ENCODE assay signal across 28 mouse cellular contexts in the genomic region with DNA sequence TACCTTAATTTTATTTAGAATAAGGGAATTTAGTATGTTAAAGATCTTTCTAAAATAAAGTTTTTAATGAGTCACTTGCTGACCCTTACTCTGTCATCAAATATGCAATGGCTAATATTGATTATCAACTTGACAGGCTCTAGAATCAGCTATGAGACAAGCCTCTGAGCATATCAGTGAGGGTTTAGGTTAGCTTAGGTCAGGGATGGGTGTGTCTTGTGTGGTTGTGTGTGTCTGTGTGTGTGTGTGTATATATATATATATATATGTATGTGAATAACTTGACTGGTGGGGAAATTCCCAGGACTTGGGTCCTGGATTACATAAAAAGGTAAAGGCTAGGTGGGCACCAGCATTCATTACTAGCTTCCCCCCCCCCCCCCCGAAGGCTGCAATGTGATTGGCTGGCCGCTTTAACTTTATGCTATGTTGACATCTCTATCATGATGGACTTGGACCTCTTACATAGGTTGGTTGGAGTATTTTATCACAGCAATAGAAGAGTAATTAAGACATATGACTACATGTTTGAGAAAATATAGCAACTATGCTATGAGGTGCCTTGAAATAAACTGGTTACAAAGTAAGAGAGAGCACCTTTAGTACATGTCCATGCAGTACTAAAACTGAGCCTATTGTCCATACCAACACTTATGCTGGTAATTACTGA.
"Had no signal": no experiment of that assay in that cellular context is flagged by ENCODE, and none has a peak within 500 bp of the region (broad histone marks: within the 10 kb centered on the region; RNA-seq: fewer than 3 reads in every experiment).

No protein-coding gene starts in this region.

- H3K4me1 ChIP-seq: embryonic facial prominence, embryonic 10.5 days; embryonic facial prominence, embryonic 12.5 days; embryonic facial prominence, embryonic 13.5 days; embryonic facial prominence, embryonic 15.5 days; forebrain, embryonic 10.5 days; forebrain, embryonic 12.5 days; forebrain, embryonic 13.5 days; forebrain, embryonic 15.5 days had no signal

- ATAC-seq: forebrain, embryonic 13.5 days; forebrain, embryonic 14.5 days; forebrain, embryonic 15.5 days; forebrain, embryonic 16.5 days; forebrain, postnatal 0 days had no signal

- H3K4me3 ChIP-seq: embryonic facial prominence, embryonic 10.5 days; embryonic facial prominence, embryonic 12.5 days; embryonic facial prominence, embryonic 13.5 days; embryonic facial prominence, embryonic 15.5 days; erythroblast, embryonic 14.5 days; forebrain, embryonic 10.5 days; forebrain, embryonic 12.5 days; forebrain, embryonic 13.5 days; forebrain, embryonic 15.5 days; gastrocnemius, adult 2 months had no signal

- H3K27ac ChIP-seq: embryonic facial prominence, embryonic 10.5 days; embryonic facial prominence, embryonic 12.5 days; embryonic facial prominence, embryonic 13.5 days; embryonic facial prominence, embryonic 15.5 days; forebrain, embryonic 10.5 days; forebrain, embryonic 12.5 days; forebrain, embryonic 13.5 days; forebrain, embryonic 15.5 days; gastrocnemius, adult 2 months had no signal

- H3K9me3 ChIP-seq: embryonic facial prominence, embryonic 10.5 days; embryonic facial prominence, embryonic 12.5 days; embryonic facial prominence, embryonic 13.5 days; embryonic facial prominence, embryonic 15.5 days; forebrain, embryonic 10.5 days; forebrain, embryonic 12.5 days; forebrain, embryonic 13.5 days; forebrain, embryonic 15.5 days had no signal

- H3K27me3 ChIP-seq: embryonic facial prominence, embryonic 12.5 days; embryonic facial prominence, embryonic 13.5 days; embryonic facial prominence, embryonic 15.5 days; forebrain, embryonic 12.5 days; forebrain, embryonic 13.5 days; forebrain, embryonic 15.5 days had no signal

- H3K9ac ChIP-seq: embryonic facial prominence, embryonic 12.5 days; embryonic facial prominence, embryonic 13.5 days; embryonic facial prominence, embryonic 15.5 days; forebrain, embryonic 12.5 days; forebrain, embryonic 13.5 days; forebrain, embryonic 15.5 days; forebrain, postnatal 0 days had no signal

- H3K4me2 ChIP-seq: embryonic facial prominence, embryonic 12.5 days; embryonic facial prominence, embryonic 13.5 days; embryonic facial prominence, embryonic 15.5 days; forebrain, embryonic 12.5 days; forebrain, embryonic 13.5 days; forebrain, embryonic 15.5 days had no signal

- DNase-seq: cerebellum, adult 18-20 months; cerebellum, adult 2 months; cerebellum, adult 8-10 months; cerebellum, adult 9-10 months; cerebellum, adult 9-11 months; cerebellum, postnatal 10 days; cerebellum, postnatal 14 days; cerebellum, postnatal 25 days; cerebellum, postnatal 36 days; embryo, embryonic 11 days; forebrain, postnatal 0 days; gastrocnemius, adult 2 months; gastrocnemius, postnatal 10 days; gastrocnemius, postnatal 14 days; gastrocnemius, postnatal 25 days; gastrocnemius, postnatal 36 days; heart, adult 11 months had no signal
